Mouse (Mus musculus) erythroid progenitor cell, adult 5-6 weeks (primary cell): ENCODE measurements around the gene Acbd3. TPM values are rescaled to one million over a fixed set of nuclear protein-coding genes. Genes with fewer than 3 reads are reported as not detected.
A peak's percentile ranks its signal among the peaks of the same experiment; 100 is the strongest.

ENCODE experiments used
- ATAC-seq: replicated peaks from 2 replicates; pipeline ENCODE4 v1.8.0; 2016; ENCODE audit warnings: moderate number of reproducible peaks, mild to moderate bottlenecking, moderate TSS enrichment, inconsistent platforms; ENCODE audit not compliant: poor library complexity, low FRiP score, severe bottlenecking
- total RNA-seq, 2 experiments: library from RNA; stranded (forward) in 1 of 2; stranded (reverse) in 1 of 2; fragments of 150-400 nt in 1 of 2; fragments of 186-747, 209-891 nt in 1 of 2; gene quantifications; 2 replicates each; pipeline versions ENCODE4 v1.2.3 to v1.2.4; 2015 to 2017; ENCODE audit warnings: low replicate concordance in 2 of 2

The Acbd3 gene
- total RNA-seq (2015; ENCODE audit: low replicate concordance): 14.8 and 18.9 TPM in 2 replicates
- 22.2 and 26.7 TPM in 2 replicates for total RNA-seq (2017; ENCODE audit: low replicate concordance)

- ATAC-seq: peak; percentile 93
Observed at GRCm38 (mm10) chr1:180725704-180726179, at the start of gene Acbd3. Gene Acbd3, plus strand, starts transcription at chr1:180726043.

- ATAC-seq: no peak
Observed at GRCm38 (mm10) chr1:180691284-180691683, 34.6 kb upstream of the Acbd3 start.

- no peak for ATAC-seq
Observed at GRCm38 (mm10) chr1:180696626-180697352, 29.1 kb upstream of the Acbd3 start, which contains the start of gene Mixl1. Gene Mixl1, minus strand, starts transcription at chr1:180697034.

GRCm38 (mm10) chr1:180698063-180698462 lies 27.8 kb upstream of the Acbd3 start:
- no peak for ATAC-seq

GRCm38 (mm10) chr1:180703400-180703799 lies 22.4 kb upstream of the Acbd3 start:
- ATAC-seq: no peak

GRCm38 (mm10) chr1:180707368-180707767 lies 18.5 kb upstream of the Acbd3 start:
- ATAC-seq: no peak

- ATAC-seq: no peak
Observed at GRCm38 (mm10) chr1:180707813-180708212, 18.0 kb upstream of the Acbd3 start.

- no peak for ATAC-seq
Observed at GRCm38 (mm10) chr1:180708935-180709776, 16.7 kb upstream of the Acbd3 start.

- no peak for ATAC-seq
Observed at GRCm38 (mm10) chr1:180718756-180719155, 7.1 kb upstream of the Acbd3 start.

GRCm38 (mm10) chr1:180719483-180719882 lies 6.4 kb upstream of the Acbd3 start:
- no peak for ATAC-seq

GRCm38 (mm10) chr1:180719951-180720689 lies 5.7 kb upstream of the Acbd3 start:
- ATAC-seq: peak; percentile 74

- ATAC-seq: peak; percentile 31; the same call in 1 of the 2 replicates
Observed at GRCm38 (mm10) chr1:180722608-180723007, 3.2 kb upstream of the Acbd3 start.

GRCm38 (mm10) chr1:180723701-180724238 lies 2.1 kb upstream of the Acbd3 start:
- ATAC-seq: no peak

GRCm38 (mm10) chr1:180726183-180726582 lies 340 bp downstream of the Acbd3 start:
- ATAC-seq: peak; percentile 62

- ATAC-seq: no peak
Observed at GRCm38 (mm10) chr1:180729231-180729630, 3.4 kb downstream of the Acbd3 start.

GRCm38 (mm10) chr1:180747827-180748226 lies 22.0 kb downstream of the Acbd3 start:
- no peak for ATAC-seq

GRCm38 (mm10) chr1:180752115-180752514 lies 26.3 kb downstream of the Acbd3 start:
- no peak for ATAC-seq

GRCm38 (mm10) chr1:180754376-180754775 lies 28.5 kb downstream of the Acbd3 start:
- no peak for ATAC-seq

- ATAC-seq: no peak
Observed at GRCm38 (mm10) chr1:180756711-180757110, 30.9 kb downstream of the Acbd3 start.
